Mouse (Mus musculus): ENCODE results near the gene Ankfn1.

DNA sequence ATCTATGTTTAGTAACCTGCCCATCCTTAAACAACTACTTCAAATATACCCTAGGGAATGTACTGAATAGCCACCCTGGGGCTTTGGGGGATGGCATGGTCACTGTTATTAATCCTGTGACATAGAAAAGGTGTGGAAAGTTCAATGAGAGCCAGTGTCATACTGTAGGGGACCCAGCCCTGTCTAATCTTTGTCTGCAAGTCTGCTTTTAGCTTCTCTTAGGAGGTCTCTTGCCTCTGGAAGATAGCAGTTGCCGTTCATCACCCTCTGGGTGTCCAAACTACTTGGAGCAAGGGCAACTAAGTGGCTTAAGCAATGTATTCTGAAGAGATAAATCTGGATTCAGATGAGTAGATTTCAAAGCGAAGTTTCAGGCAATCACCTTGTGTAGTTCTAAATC lies 357.6 kb downstream of the Ankfn1 start:
- TF ChIP-seq CTCF (IDR thresholded peaks at IDR 0.05; ENCODE audit: borderline replicate concordance, insufficient read depth, low read length): no peak
- TF ChIP-seq POLR2A (IDR thresholded peaks at IDR 0.05; ENCODE audit: low read depth, low read length): no peak
